Mouse (Mus musculus) thymus, adult 2 months (tissue): ENCODE results near the gene Tll2. TPM values are rescaled to one million over a fixed set of nuclear protein-coding genes. Genes with fewer than 3 reads are reported as not detected.

Experiments used
- DNase-seq: peaks from one replicate; pipeline ENCODE4 v3.0.0; 2021
- H3K27ac ChIP-seq: fragments of 200-500 bp; 2 replicates; pipeline ENCODE4 v1.5.1; 2012; ENCODE audit warnings: low read length, control low read depth; ENCODE audit not compliant: control insufficient read depth, insufficient read depth
- H3K27me3 ChIP-seq: fragments of 200-500 bp; 2 replicates; pipeline ENCODE4 v1.6.1; 2012; ENCODE audit warnings: mild to moderate bottlenecking, low read length, moderate library complexity, mixed read lengths; ENCODE audit not compliant: control insufficient read depth, insufficient read depth
- H3K36me3 ChIP-seq: fragments of 200-500 bp; 2 replicates; pipeline ENCODE4 v1.6.1; 2012; ENCODE audit warnings: mild to moderate bottlenecking, low read length, moderate library complexity; ENCODE audit not compliant: control insufficient read depth, insufficient read depth
- H3K4me1 ChIP-seq: fragments of 200-500 bp; replicated peaks from 2 replicates; pipeline ENCODE4 v1.6.1; 2012; ENCODE audit warnings: low read length; ENCODE audit not compliant: control insufficient read depth, insufficient read depth
- H3K4me3 ChIP-seq: fragments of 200-500 bp; 2 replicates; pipeline ENCODE4 v1.5.1; 2012; ENCODE audit warnings: mild to moderate bottlenecking, low read length, control low read depth, moderate library complexity; ENCODE audit not compliant: control insufficient read depth, insufficient read depth
- CTCF ChIP-seq: fragments of 200-500 bp; IDR thresholded peaks from 2 replicates; pipeline ENCODE4 v1.5.1; 2012; ENCODE audit warnings: mild to moderate bottlenecking, control low read depth, low read length, moderate library complexity, borderline replicate concordance; ENCODE audit not compliant: control insufficient read depth, poor library complexity, insufficient read depth; ENCODE audit errors: extremely low read depth
- POLR2A ChIP-seq: fragments of 200-500 bp; IDR thresholded peaks from 2 replicates; pipeline ENCODE4 v1.6.1; 2012; ENCODE audit warnings: mild to moderate bottlenecking, low read length, control low read depth, moderate library complexity; ENCODE audit not compliant: control insufficient read depth, poor library complexity, insufficient read depth; ENCODE audit errors: extremely low read depth
- WGBS: fragments of 180-500 bp; shearing (Covaris S2); methylation state at CpG from one replicate; pipeline ENCODE4 v1.1.7; 2018; 5-methylcytosine and 5-hydroxymethylcytosine counted together
- polyA plus RNA-seq: library from polyadenylated mRNA; depleted of rRNA; stranded (reverse); fragments of >200 nt; gene quantifications from 2 replicates; pipeline ENCODE4 v1.2.3, GENCODE M21; 2012

Gene Tll2
- polyA plus RNA-seq, 1 experiment = 0.05 TPM

DNA sequence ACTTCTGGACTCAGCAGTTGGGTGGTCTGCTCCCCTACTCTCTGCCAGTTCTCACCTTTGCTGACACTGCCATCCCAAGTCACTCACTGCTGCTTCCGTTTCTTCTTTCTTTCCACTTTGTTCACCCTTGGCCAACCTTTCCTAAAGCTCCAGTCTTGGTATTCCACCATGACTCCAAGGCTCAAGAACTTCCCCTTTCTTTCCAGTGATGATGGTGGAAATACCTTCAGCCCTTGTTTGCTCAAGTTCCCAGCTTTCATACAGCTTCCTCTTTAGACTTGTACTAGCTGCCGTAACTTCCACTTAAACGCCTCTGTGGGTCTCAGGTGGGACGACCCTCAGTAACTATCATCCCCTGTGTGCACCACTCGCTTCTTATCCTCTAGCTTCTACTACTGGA is 35.4 kb upstream of the Tll2 start:
- Histone ChIP-seq H3K27ac (no peak overlapping the region), H3K27me3 (no peaks in the 10 kb centered on the region), H3K4me1 (no peaks in the 10 kb centered on the region; the same call in 1 of the 2 replicates), H3K36me3 (peaks cover 82% of the 10 kb centered on the region), H3K4me3 (no peak overlapping the region)
- 95% methylated on average over 5 of the region's 5 CpGs for WGBS
- TF ChIP-seq CTCF = no peak
- TF ChIP-seq POLR2A = no peak
- DNase-seq = no peak

DNA sequence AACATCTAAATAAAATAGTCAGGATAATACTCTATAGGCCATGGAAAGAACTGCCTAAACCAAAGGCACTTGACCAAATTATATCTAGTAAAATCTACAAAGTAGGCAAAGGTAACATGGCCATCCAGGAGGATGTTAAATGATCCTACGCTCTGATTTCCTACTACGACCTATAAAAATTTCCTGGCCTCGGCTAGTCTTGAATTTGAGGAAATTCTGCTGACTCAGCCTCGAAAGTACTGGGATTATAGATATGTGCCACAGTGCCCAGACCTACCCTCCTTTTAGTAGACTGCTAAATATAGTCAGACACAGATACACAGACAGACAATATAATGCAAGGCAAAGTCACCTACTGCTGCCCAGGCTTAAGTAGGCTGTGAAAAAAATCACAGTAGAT is 27.1 kb upstream of the Tll2 start:
- Histone ChIP-seq H3K27ac (no peak overlapping the region), H3K27me3 (no peaks in the 10 kb centered on the region), H3K36me3 (peaks cover 87% of the 10 kb centered on the region), H3K4me3 (no peak overlapping the region), H3K4me1 (no peaks in the 10 kb centered on the region)
- TF ChIP-seq CTCF (no peak), POLR2A (no peak)
- 98% methylated on average over 4 of the region's 4 CpGs for WGBS
- no peak for DNase-seq

DNA sequence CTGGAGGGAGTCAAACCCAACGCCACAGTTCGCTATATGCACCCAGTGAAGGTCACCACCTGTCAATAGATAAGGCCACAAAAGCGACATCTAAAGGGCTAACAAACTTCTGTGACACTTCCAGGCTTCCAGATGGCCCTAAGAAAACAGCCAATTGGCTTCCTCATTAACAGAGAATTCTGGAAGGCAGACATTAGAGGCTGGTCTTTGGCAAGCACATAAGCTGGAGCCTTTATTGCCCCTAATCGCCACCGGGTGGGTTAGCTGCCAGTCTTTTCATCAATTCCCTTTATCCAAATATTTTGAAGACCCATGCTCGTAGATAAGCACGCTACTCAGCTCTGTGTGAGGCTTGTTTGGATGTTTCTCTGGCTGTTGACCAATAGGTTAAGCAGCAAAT is 1.7 kb upstream of the Tll2 start:
- Histone ChIP-seq H3K4me1 (peaks cover 3% of the 10 kb centered on the region; the same call in 1 of the 2 replicates), H3K27me3 (peaks cover 7% of the 10 kb centered on the region; the same call in 1 of the 2 replicates), H3K4me3 (no peak overlapping the region), H3K27ac (no peak overlapping the region), H3K36me3 (peaks cover 4% of the 10 kb centered on the region; the same call in 1 of the 2 replicates)
- no peak for TF ChIP-seq CTCF
- TF ChIP-seq POLR2A = no peak
- 43% methylated on average over 7 of the region's 7 CpGs for WGBS
- DNase-seq = no peak

DNA sequence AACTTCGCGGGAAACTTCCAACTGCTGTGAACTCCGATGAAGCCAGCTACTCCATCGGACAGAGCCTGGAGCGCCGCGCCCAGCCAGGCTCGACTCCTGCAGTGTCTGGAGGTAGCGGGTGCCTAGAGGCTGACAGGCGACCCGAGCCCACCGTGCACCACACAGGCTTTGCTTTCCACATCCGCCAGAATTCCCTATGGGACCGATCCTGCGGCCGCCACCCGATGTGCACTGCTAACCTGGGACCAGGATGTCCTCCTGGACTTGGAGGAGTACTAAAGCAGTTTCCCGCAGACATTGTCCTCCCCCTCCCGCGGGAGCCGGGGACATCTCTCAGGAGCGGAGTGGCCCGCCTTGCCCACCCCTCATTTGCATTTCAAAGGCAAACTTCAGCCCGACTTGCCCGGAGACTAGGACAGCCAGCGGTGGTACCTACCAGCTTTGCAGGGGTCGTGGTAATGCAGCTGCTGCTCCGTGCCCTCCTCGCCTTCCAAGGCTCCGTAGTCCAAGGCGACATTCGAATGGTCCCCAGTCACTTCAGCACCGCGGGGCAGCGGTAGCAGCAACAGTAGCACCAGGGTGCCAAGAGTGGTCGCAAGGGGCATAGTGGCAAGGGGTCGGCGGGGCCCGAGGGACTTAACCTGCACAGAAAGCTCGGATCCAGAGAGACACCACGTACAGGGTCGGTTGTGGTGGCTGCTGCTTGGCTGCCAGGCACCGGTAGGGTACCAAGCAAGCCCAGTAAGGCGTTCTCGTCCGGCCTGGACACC is 409 bp downstream of the Tll2 start:
- TF ChIP-seq POLR2A (no peak), CTCF (no peak)
- Histone ChIP-seq H3K27me3 (peaks cover 7% of the 10 kb centered on the region; the same call in 1 of the 2 replicates), H3K4me3 (no peak overlapping the region), H3K36me3 (no peaks in the 10 kb centered on the region), H3K27ac (no peak overlapping the region), H3K4me1 (peaks cover 3% of the 10 kb centered on the region; the same call in 1 of the 2 replicates)
- 5% methylated on average over 46 of the region's 46 CpGs for WGBS
- no peak for DNase-seq

DNA sequence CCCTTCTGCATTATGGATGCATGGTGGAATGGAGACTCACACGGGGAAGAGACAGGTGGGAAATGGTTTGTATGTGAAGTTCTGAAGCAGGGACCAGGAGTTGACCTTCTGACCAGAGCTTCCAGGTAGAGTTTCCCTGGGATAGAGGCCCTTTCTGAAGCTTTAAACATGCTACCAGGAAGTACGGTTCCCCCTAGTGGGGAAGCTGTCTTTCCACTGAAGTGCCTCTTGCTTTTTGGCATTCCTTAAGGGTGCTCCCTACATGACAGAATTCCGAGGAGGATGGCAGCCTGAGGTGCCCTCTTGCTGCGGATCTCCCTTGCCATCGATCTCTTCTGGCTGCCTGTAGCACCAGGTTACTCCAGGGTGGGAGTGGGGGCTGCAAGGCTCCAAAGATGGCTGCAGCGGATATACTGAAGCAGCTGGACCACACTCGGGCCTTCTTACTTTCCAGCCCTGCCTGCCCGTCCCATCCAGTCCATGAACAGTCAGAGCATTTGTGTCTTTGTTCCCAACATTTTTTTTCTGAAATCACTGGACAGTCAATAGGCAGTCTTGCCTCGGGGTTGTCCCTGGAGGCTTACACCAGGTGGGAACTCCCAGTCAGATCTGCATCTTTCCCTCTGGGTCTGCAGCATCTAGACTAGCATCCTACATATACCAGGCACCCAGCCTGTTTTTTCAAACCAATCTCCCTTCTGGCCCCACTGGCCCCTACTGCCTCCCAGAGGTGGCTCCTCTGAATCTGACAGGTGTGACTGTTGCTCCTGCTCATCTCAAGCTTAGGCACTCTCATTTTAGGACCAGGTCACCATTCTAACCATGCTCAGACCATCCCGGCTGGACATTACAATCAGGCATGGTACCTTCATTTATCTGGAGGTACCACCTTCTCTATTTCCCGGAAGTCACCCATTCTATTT is 2.2 kb downstream of the Tll2 start:
- WGBS = 74% methylated on average over 11 of the region's 11 CpGs

DNA sequence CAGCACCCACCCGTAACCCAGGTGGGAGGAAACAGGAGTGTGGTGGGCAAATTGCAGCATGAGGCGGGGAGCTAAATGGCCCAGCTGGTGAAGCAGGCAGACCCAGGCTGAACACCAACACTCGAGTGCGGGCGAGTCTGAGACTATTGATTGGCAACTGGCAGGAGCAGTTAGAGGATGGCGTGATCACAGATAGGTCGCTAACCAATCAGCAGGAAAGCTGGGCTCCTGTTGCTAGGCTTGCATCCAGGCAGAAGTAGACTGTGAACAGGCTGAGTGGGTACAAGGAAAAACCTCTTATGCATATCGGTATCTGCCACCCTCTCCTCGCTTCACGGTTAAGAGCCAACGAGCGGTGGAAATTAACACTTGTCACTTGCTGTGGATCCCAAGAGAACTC is 9.0 kb downstream of the Tll2 start:
- WGBS = 91% methylated on average over 12 of the region's 12 CpGs
- Histone ChIP-seq H3K4me1 (no peaks in the 10 kb centered on the region), H3K36me3 (no peaks in the 10 kb centered on the region), H3K27ac (no peak overlapping the region), H3K4me3 (no peak overlapping the region), H3K27me3 (no peaks in the 10 kb centered on the region)
- TF ChIP-seq CTCF = no peak
- no peak for TF ChIP-seq POLR2A
- no peak for DNase-seq

More for the DNA sequence above, 2.2 kb downstream of the Tll2 start:
- TF ChIP-seq CTCF (no peak), POLR2A (no peak)
- no peak overlapping the region for H3K4me3 ChIP-seq
- peaks cover 7% of the 10 kb centered on the region; the same call in 1 of the 2 replicates for H3K27me3 ChIP-seq
- no peak overlapping the region for H3K27ac ChIP-seq
- peaks cover 3% of the 10 kb centered on the region; the same call in 1 of the 2 replicates for H3K4me1 ChIP-seq
- DNase-seq = no peak
- H3K36me3 ChIP-seq = no peaks in the 10 kb centered on the region
